In genomic region chr17:57255354-57255753, GRCm38 (mm10) we compare ENCODE assay signal across 19 mouse cellular contexts. TPM values are rescaled to one million over a fixed set of nuclear protein-coding genes. Genes with fewer than 3 reads are reported as not detected.
DNase-seq lines count a peak whose midpoint lies in the region; ATAC-seq and TF ChIP-seq lines count a peak whose summit lies in the region.
"Had no signal": no experiment of that assay in that cellular context is flagged by ENCODE, and none has a peak within 500 bp of the region (broad histone marks: within the 10 kb centered on the region; RNA-seq: fewer than 3 reads in every experiment).

No protein-coding gene starts in this region.

- no peaks in the 10 kb centered on the region for H3K9me3 ChIP-seq in kidney, embryonic 15.5 days (replicated peaks)
- H3K9me3 ChIP-seq: embryonic facial prominence, embryonic 10.5 days; limb, embryonic 10.5 days; midbrain, embryonic 10.5 days; neural tube, embryonic 13.5 days had no signal

- H3K9ac ChIP-seq in kidney, embryonic 15.5 days = no peak overlapping the region
- H3K9ac ChIP-seq: neural tube, embryonic 13.5 days had no signal

- intact Hi-C loops in gastrocnemius, adult 2 months (cut with DNase I) = no loop called here

- DNase-seq in gastrocnemius, adult 2 months = peak; percentile 82
- no peak for DNase-seq in gastrocnemius, postnatal 4 days (ENCODE audit: low spot score in 2 of 2)
- DNase-seq in kidney, adult 9 months = peak; percentile 44
- DNase-seq in testis, postnatal 10 days (ENCODE audit: low spot score) = peak; percentile 67
- DNase-seq in testis, postnatal 14 days (ENCODE audit: low spot score) = no peak
- DNase-seq: cerebellum, adult 18-20 months; right cerebral cortex, postnatal 25 days; thymus, postnatal 25 days had no signal

- ATAC-seq in kidney, embryonic 15.5 days (replicated peaks; ENCODE audit: low FRiP score) = no peak
- ATAC-seq in cerebellum, adult (ENCODE audit: insufficient number of reproducible peaks, low FRiP score, low TSS enrichment) = no peak
- ATAC-seq: forebrain, embryonic 16.5 days; hindbrain, postnatal 0 days had no signal

- no peaks in the 10 kb centered on the region for H3K27me3 ChIP-seq in kidney, embryonic 15.5 days
- H3K27me3 ChIP-seq: neural tube, embryonic 13.5 days had no signal

- H3K27ac ChIP-seq in gastrocnemius, adult 2 months = peak overlapping the region; percentile 81
- no peak overlapping the region for H3K27ac ChIP-seq in kidney, embryonic 15.5 days
- H3K27ac ChIP-seq: embryonic facial prominence, embryonic 10.5 days; hindbrain, postnatal 0 days; left cerebral cortex, adult 2 months; limb, embryonic 10.5 days; midbrain, embryonic 10.5 days; neural tube, embryonic 13.5 days; stomach, postnatal 0 days had no signal

- TF ChIP-seq CTCF in gastrocnemius, adult 2 months (IDR thresholded peaks at IDR 0.05) = no peak

- peaks cover 10% of the 10 kb centered on the region for H3K4me1 ChIP-seq in kidney, embryonic 15.5 days

- 88% methylated on average over 14 of the region's 14 CpGs for WGBS in kidney, embryonic 15.5 days

- H3K4me2 ChIP-seq in kidney, embryonic 15.5 days = no peak overlapping the region
- H3K4me2 ChIP-seq: liver, embryonic 11.5 days; neural tube, embryonic 13.5 days had no signal

- peak overlapping the region; percentile 44 for H3K4me3 ChIP-seq in gastrocnemius, adult 2 months
- H3K4me3 ChIP-seq in kidney, embryonic 15.5 days (replicated peaks) = no peak overlapping the region
- H3K4me3 ChIP-seq: embryonic facial prominence, embryonic 10.5 days; left cerebral cortex, adult 2 months; limb, embryonic 10.5 days; midbrain, embryonic 10.5 days; neural tube, embryonic 13.5 days had no signal

- H3K36me3 ChIP-seq in kidney, embryonic 15.5 days = peaks cover 71% of the 10 kb centered on the region

RNA-seq across cellular contexts. Expression of gene Trip10, which starts 6.1 kb away (rescaled TPM):
- total RNA-seq in gastrocnemius, adult 2 months (2021) = 100 to 1,000 TPM; 170 to 176 TPM
- total RNA-seq in gastrocnemius, postnatal 4 days (2021) = 10 to 100 TPM; 61.0 to 81.5 TPM
- polyA plus RNA-seq in kidney, embryonic 15.5 days (2015; fragmentation: Nextera tagmentation; extraction: Ambion mirVana) = 44.5 and 47.5 TPM in 2 replicates

RNA-seq across cellular contexts. Expression of gene Gpr108, which starts 7.1 kb away (rescaled TPM):
- total RNA-seq in gastrocnemius, adult 2 months (2021) = 10 to 100 TPM; 24.0 to 24.4 TPM
- total RNA-seq in gastrocnemius, postnatal 4 days (2021) = 10 to 100 TPM; 24.8 to 25.6 TPM
- 35.6 and 39.5 TPM in 2 replicates for polyA plus RNA-seq in kidney, embryonic 15.5 days (2015; fragmentation: Nextera tagmentation; extraction: Ambion mirVana)

RNA-seq across cellular contexts. Expression of gene Vav1, which starts 23.5 kb away (rescaled TPM):
- under 1 TPM; 0.46 to 0.56 TPM for total RNA-seq in gastrocnemius, adult 2 months (2021)
- total RNA-seq in gastrocnemius, postnatal 4 days (2021) = 1 to 10 TPM; 2.1 to 3.4 TPM
- 1.7 and 1.8 TPM in 2 replicates for polyA plus RNA-seq in kidney, embryonic 15.5 days (2015; fragmentation: Nextera tagmentation; extraction: Ambion mirVana)

RNA-seq across cellular contexts. Expression of gene C3, which starts 27.4 kb away (rescaled TPM):
- total RNA-seq in gastrocnemius, adult 2 months (2021) = 10 to 100 TPM; 10.3 to 24.5 TPM
- 10 to 100 TPM in 1 of 2 experiments, 1 to 10 TPM in 1; 5.3 to 19.8 TPM for total RNA-seq in gastrocnemius, postnatal 4 days (2021)
- 2.3 and 5.4 TPM in 2 replicates for polyA plus RNA-seq in kidney, embryonic 15.5 days (2015; fragmentation: Nextera tagmentation; extraction: Ambion mirVana)
- polyA plus RNA-seq: midbrain, embryonic 10.5 days had no signal

Comparison
In these comparisons a context has a peak if more than half of its experiments do, and no peak if none do; other contexts are left out.
1. DNase-seq: peak in gastrocnemius, adult 2 months (single experiment), kidney, adult 9 months (single experiment) and testis, postnatal 10 days (single experiment); none in gastrocnemius, postnatal 4 days (0 of 2) and testis, postnatal 14 days (single experiment).